Mouse (Mus musculus): Measurements from ENCODE around the gene Rer1. TPM values are rescaled to one million over a fixed set of nuclear protein-coding genes. Genes with fewer than 3 reads are reported as not detected.

Gene Rer1
- polyA plus RNA-seq (2015; fragmentation: Nextera tagmentation; extraction: Ambion mirVana) = 91.1 and 94.1 TPM in 2 replicates

DNA sequence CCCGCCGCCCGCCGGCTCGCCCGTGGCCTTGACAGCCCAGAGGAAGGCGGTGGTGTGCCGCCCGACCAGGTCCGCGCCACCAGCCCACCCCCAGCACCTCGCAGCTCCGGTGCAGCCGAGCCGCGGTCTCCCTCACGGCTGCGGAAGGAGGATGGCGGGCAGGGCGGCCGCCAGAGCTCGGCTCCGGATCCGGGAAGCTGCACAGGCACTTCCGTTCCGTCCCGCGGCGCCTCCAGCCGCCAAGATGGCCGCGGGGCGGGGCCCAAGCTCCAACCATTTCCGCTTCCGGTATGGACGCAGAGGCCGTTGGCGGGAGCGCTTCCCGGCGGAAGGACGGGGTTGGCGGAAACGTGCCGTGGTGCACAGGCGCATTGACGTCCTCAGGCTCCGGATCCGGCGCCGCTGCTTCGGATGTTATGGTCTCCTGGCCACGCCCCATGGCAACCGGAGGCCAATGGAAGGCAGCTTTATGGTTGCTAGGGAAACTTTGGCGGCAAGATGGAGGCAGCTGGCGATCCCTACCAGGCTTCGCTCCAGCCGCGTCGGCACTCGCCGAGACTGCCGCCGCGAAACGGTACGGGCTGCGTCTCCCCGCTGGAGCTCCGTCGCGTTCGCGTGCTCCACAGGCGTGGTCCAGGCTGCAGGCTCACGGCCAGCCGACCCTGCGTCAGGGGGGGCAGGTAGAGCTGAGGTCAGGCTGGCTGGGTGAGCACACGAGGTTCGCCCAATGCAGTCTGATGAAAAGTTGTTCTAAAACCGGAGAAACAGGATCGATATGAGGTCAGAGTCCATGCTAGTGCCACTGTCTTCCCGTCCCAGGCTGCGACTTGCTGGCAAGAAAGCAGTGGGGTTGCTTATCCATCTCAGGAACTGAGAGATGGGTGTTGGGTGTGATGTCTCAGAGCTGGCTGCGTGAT is at the start of gene Rer1, which contains the start of gene Morn1:
Gene Rer1, minus strand, starts transcription at position 275 of the 917 bp plus-strand sequence.
Gene Morn1, plus strand, starts transcription at position 470 of the 917 bp plus-strand sequence.

DNA sequence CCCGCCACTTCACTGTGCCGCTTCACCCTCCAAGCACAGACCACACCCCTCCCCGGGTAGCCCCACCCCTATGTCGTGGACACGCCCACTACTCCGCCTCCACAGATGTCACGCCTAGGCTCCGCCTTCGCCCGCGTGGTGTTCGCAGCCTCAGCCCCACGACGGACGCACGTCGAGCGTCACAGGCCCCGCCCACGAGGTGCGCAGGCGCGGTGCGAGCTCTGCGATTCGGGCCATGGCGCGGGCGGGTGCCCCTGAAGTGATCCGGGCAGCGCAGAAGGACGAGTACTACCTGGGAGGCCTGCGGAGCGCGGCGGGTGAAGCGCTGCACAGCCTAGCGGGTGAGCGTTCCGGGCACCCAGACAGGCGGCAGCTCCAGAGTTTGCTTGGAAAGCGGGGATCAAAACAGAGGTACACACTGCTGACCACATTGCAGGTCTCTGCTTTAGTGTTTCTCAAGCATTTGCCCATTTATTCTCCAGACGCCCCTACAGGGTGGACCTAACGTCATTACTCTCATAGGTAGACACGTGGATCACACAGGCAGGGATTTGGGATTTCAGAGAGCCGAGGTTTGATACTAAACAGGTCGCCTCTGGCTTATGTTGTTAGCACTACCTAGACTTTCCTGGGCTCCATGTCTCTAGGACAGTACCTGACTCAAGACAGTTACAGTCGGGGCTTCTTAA is 19.2 kb downstream of the Rer1 start, which contains the start of gene Pex10:
Gene Pex10, plus strand, starts transcription at position 183 of the 689 bp plus-strand sequence.

GRCm38 (mm10) chr4:155056724-155057123 is 29.5 kb downstream of the Rer1 start, which contains the start of gene Plch2:
Gene Plch2 (minus strand): TSS chr4:155056784.

Other genes starting within 250 kb of the Rer1 start
- gene Ttc34, start 248.9 kb downstream of the Rer1 start, polyA plus RNA-seq (2015; fragmentation: Nextera tagmentation; extraction: Ambion mirVana) = 0.05 TPM in 2 replicates
- 1.3 and 1.5 TPM in 2 replicates for gene Mmel1, start 216.8 kb downstream of the Rer1 start, polyA plus RNA-seq (2015; fragmentation: Nextera tagmentation; extraction: Ambion mirVana)
- gene Fam213b, start 187.2 kb downstream of the Rer1 start, polyA plus RNA-seq (2015; fragmentation: Nextera tagmentation; extraction: Ambion mirVana) = 17.6 and 26.8 TPM in 2 replicates
- gene Tnfrsf14, start 157.8 kb downstream of the Rer1 start, polyA plus RNA-seq (2015; fragmentation: Nextera tagmentation; extraction: Ambion mirVana) = 55.5 and 59.7 TPM in 2 replicates
- gene Hes5, start 125.5 kb downstream of the Rer1 start, polyA plus RNA-seq (2015; fragmentation: Nextera tagmentation; extraction: Ambion mirVana) = 0.52 and 0.62 TPM in 2 replicates
- gene Pank4, start 122.3 kb downstream of the Rer1 start, polyA plus RNA-seq (2015; fragmentation: Nextera tagmentation; extraction: Ambion mirVana) = 32.0 and 32.2 TPM in 2 replicates
- gene Plch2, start 29.6 kb downstream of the Rer1 start, polyA plus RNA-seq (2015; fragmentation: Nextera tagmentation; extraction: Ambion mirVana) = 0.17 TPM in 1 of 2 replicates, not detected in the other
- 5.8 and 6.6 TPM in 2 replicates for gene Pex10, start 19.4 kb downstream of the Rer1 start, polyA plus RNA-seq (2015; fragmentation: Nextera tagmentation; extraction: Ambion mirVana)
- 1.8 and 2.0 TPM in 2 replicates for gene Morn1, start 195 bp upstream of the Rer1 start, polyA plus RNA-seq (2015; fragmentation: Nextera tagmentation; extraction: Ambion mirVana)
- 6.2 and 7.7 TPM in 2 replicates for gene Ski, start 136.2 kb upstream of the Rer1 start, polyA plus RNA-seq (2015; fragmentation: Nextera tagmentation; extraction: Ambion mirVana)
- gene Faap20, start 163.4 kb upstream of the Rer1 start, polyA plus RNA-seq (2015; fragmentation: Nextera tagmentation; extraction: Ambion mirVana) = 29.5 and 35.6 TPM in 2 replicates